Mouse (Mus musculus): ENCODE measurements around the gene Agr3.

Gene Agr3

GRCm38 (mm10) chr12:35925402-35925801 is at the start of gene Agr3:
Gene Agr3 (plus strand): TSS chr12:35925620.
- no peak for DNase-seq

GRCm38 (mm10) chr12:35884892-35885558 is 40.4 kb upstream of the Agr3 start:
- DNase-seq, result peak; percentile 27

GRCm38 (mm10) chr12:35889383-35889782 is 36.0 kb upstream of the Agr3 start:
- no peak for DNase-seq

- DNase-seq, result no peak
Measured at GRCm38 (mm10) chr12:35890756-35891155, 34.7 kb upstream of the Agr3 start.

- DNase-seq, result no peak
Measured at GRCm38 (mm10) chr12:35894304-35894900, 31.0 kb upstream of the Agr3 start.

- DNase-seq, result peak; percentile 52
Measured at GRCm38 (mm10) chr12:35895875-35896763, 29.3 kb upstream of the Agr3 start.

- DNase-seq, result no peak
Measured at GRCm38 (mm10) chr12:35896764-35897282, 28.6 kb upstream of the Agr3 start.

- no peak for DNase-seq
Measured at GRCm38 (mm10) chr12:35910632-35911031, 14.8 kb upstream of the Agr3 start.

GRCm38 (mm10) chr12:35915813-35916212 is 9.6 kb upstream of the Agr3 start:
- no peak for DNase-seq

GRCm38 (mm10) chr12:35916467-35916866 is 9.0 kb upstream of the Agr3 start:
- DNase-seq, result no peak

GRCm38 (mm10) chr12:35918031-35918430 is 7.4 kb upstream of the Agr3 start:
- DNase-seq, result no peak

- no peak for DNase-seq
Measured at GRCm38 (mm10) chr12:35927804-35928203, 2.4 kb downstream of the Agr3 start.

- DNase-seq, result no peak
Measured at GRCm38 (mm10) chr12:35932816-35933215, 7.4 kb downstream of the Agr3 start.

GRCm38 (mm10) chr12:35951757-35952156 is 26.3 kb downstream of the Agr3 start:
- no peak for DNase-seq

- no peak for DNase-seq
Measured at GRCm38 (mm10) chr12:35957235-35957634, 31.8 kb downstream of the Agr3 start.

GRCm38 (mm10) chr12:35966098-35966767 is 40.8 kb downstream of the Agr3 start:
- no peak for DNase-seq

GRCm38 (mm10) chr12:35966768-35967141 is 41.3 kb downstream of the Agr3 start:
- DNase-seq, result no peak

- DNase-seq, result no peak
Measured at GRCm38 (mm10) chr12:35975898-35976297, 50.5 kb downstream of the Agr3 start.

- no peak for DNase-seq
Measured at GRCm38 (mm10) chr12:35977633-35978246, 52.3 kb downstream of the Agr3 start.

GRCm38 (mm10) chr12:35979625-35980024 is 54.2 kb downstream of the Agr3 start:
- DNase-seq, result no peak

GRCm38 (mm10) chr12:35981732-35982360 is 56.4 kb downstream of the Agr3 start:
- no peak for DNase-seq

GRCm38 (mm10) chr12:35983472-35983871 is 58.1 kb downstream of the Agr3 start:
- no peak for DNase-seq
